Comparison of ENCODE assay signal across 8 mouse cellular contexts in genomic region chr16:96126684-96127171, GRCm38 (mm10). TPM values are rescaled to one million over a fixed set of nuclear protein-coding genes. Genes with fewer than 3 reads are reported as not detected.
DNase-seq lines count a peak whose midpoint lies in the region; ATAC-seq and TF ChIP-seq lines count a peak whose summit lies in the region.

No protein-coding gene starts in this region.

- no peaks in the 10 kb centered on the region for H3K27me3 ChIP-seq in hindbrain, embryonic 12.5 days
- H3K27me3 ChIP-seq in lung, embryonic 15.5 days: no peaks in the 10 kb centered on the region
- H3K27me3 ChIP-seq in small intestine, adult 2 months (ENCODE audit: control insufficient read depth, insufficient read depth, low read length): no peaks in the 10 kb centered on the region

- H3K4me3 ChIP-seq in hindbrain, embryonic 12.5 days: peak overlapping the region; percentile 91
- H3K4me3 ChIP-seq in lung, embryonic 15.5 days: peak overlapping the region; percentile 98
- peak overlapping the region; percentile 79 for H3K4me3 ChIP-seq in small intestine, adult 2 months (ENCODE audit: low read depth, low read length)

- H3K4me2 ChIP-seq in hindbrain, embryonic 12.5 days (replicated peaks): peak overlapping the region; percentile 84
- peak overlapping the region; percentile 59 for H3K4me2 ChIP-seq in lung, embryonic 15.5 days

- peak overlapping the region; percentile 98 for H3K9ac ChIP-seq in hindbrain, embryonic 12.5 days
- peak overlapping the region; percentile 95 for H3K9ac ChIP-seq in lung, embryonic 15.5 days

- H3K36me3 ChIP-seq in hindbrain, embryonic 12.5 days: peaks cover 36% of the 10 kb centered on the region
- peaks cover 41% of the 10 kb centered on the region for H3K36me3 ChIP-seq in lung, embryonic 15.5 days
- H3K36me3 ChIP-seq in small intestine, adult 2 months (ENCODE audit: control insufficient read depth, insufficient read depth, low read length): peaks cover 10% of the 10 kb centered on the region; the same call in 1 of the 2 replicates

- no peak for ATAC-seq in hindbrain, embryonic 12.5 days (ENCODE audit: low FRiP score)
- ATAC-seq in lung, embryonic 15.5 days (ENCODE audit: borderline replicate concordance, extremely low read depth, low FRiP score, low TSS enrichment): no peak

- no peaks in the 10 kb centered on the region for H3K9me3 ChIP-seq in hindbrain, embryonic 12.5 days (replicated peaks)
- H3K9me3 ChIP-seq in lung, embryonic 15.5 days: no peaks in the 10 kb centered on the region

- DNase-seq in cerebellum, adult 9-10 months: peak; percentile 52
- DNase-seq in cerebellum, adult 8-10 months: no peak
- peak; percentile 33 to 40 for DNase-seq in B cell, adult 2 months
- DNase-seq in embryo, embryonic 10.5 days (ENCODE audit: low spot score): peak; percentile 62
- no peak for DNase-seq in spleen, adult 12 weeks (ENCODE audit: low spot score)

- WGBS in hindbrain, embryonic 12.5 days: 6% methylated on average over 19 of the region's 19 CpGs
- whole genome bisulfite sequencing in lung, embryonic 15.5 days: 1% methylated on average over 19 of the region's 19 CpGs
- 3% methylated on average over 19 of the region's 19 CpGs for WGBS in small intestine, adult 2 months

- no peak for TF ChIP-seq CTCF in small intestine, adult 2 months (IDR thresholded peaks at IDR 0.05; ENCODE audit: extremely low read depth, insufficient read length, insufficient replicate concordance, low read depth, low read length)

- TF ChIP-seq POLR2A in small intestine, adult 2 months (IDR thresholded peaks at IDR 0.05; ENCODE audit: low read depth, low read length): no peak

- H3K4me1 ChIP-seq in hindbrain, embryonic 12.5 days: peaks cover 24% of the 10 kb centered on the region
- peaks cover 19% of the 10 kb centered on the region for H3K4me1 ChIP-seq in lung, embryonic 15.5 days
- H3K4me1 ChIP-seq in small intestine, adult 2 months (ENCODE audit: control insufficient read depth, insufficient read depth, insufficient read length, low read length): no peaks in the 10 kb centered on the region

- peak overlapping the region; percentile 99 for H3K27ac ChIP-seq in hindbrain, embryonic 12.5 days
- H3K27ac ChIP-seq in lung, embryonic 15.5 days: peak overlapping the region; percentile 96
- H3K27ac ChIP-seq in small intestine, adult 2 months (ENCODE audit: insufficient read depth, low read depth, low read length): no peak overlapping the region

RNA-seq across cellular contexts. Expression of gene Hmgn1, which starts 0.8 kb away (rescaled TPM):
- polyA plus RNA-seq in hindbrain, embryonic 12.5 days (2016; fragmentation: Nextera tagmentation; extraction: Ambion mirVana): 655 and 709 TPM in 2 replicates
- 613 and 648 TPM in 2 replicates for polyA plus RNA-seq in lung, embryonic 15.5 days (2015; fragmentation: Nextera tagmentation; extraction: Ambion mirVana)
- 1.7 and 4.4 TPM in 2 replicates for polyA plus RNA-seq in small intestine, adult 2 months (2012; rRNA removed)

RNA-seq across cellular contexts. Expression of gene Wrb, which starts 18.5 kb away (rescaled TPM):
- 117 and 121 TPM in 2 replicates for polyA plus RNA-seq in hindbrain, embryonic 12.5 days (2016; fragmentation: Nextera tagmentation; extraction: Ambion mirVana)
- polyA plus RNA-seq in lung, embryonic 15.5 days (2015; fragmentation: Nextera tagmentation; extraction: Ambion mirVana): 49.0 and 49.5 TPM in 2 replicates
- polyA plus RNA-seq in small intestine, adult 2 months (2012; rRNA removed): 11.9 and 15.5 TPM in 2 replicates

RNA-seq across cellular contexts. Expression of gene Brwd1, which starts 44.4 kb away (rescaled TPM):
- polyA plus RNA-seq in hindbrain, embryonic 12.5 days (2016; fragmentation: Nextera tagmentation; extraction: Ambion mirVana): 219 and 232 TPM in 2 replicates
- 80.4 and 81.5 TPM in 2 replicates for polyA plus RNA-seq in lung, embryonic 15.5 days (2015; fragmentation: Nextera tagmentation; extraction: Ambion mirVana)
- 10.7 and 14.0 TPM in 2 replicates for polyA plus RNA-seq in small intestine, adult 2 months (2012; rRNA removed)

Comparison
In these comparisons a context has a peak if more than half of its experiments do, and no peak if none do; other contexts are left out.
1. DNase-seq: peak in cerebellum, adult 9-10 months (single experiment), B cell, adult 2 months (2 of 2) and embryo, embryonic 10.5 days (single experiment); none in cerebellum, adult 8-10 months (single experiment) and spleen, adult 12 weeks (single experiment).
2. RNA of gene Hmgn1, which starts 0.8 kb away (polyA plus RNA-seq): 655 to 709 TPM in hindbrain, embryonic 12.5 days and 613 to 648 TPM in lung, embryonic 15.5 days; 1.7 to 4.4 TPM in small intestine, adult 2 months; every median in the first group is over 100 times any median in the second.
3. Peak in every context shown above with its lines, with median percentiles within 50 percentile points of each other: H3K4me3 ChIP-seq.